Mouse (Mus musculus) embryonic facial prominence, embryonic 13.5 days (tissue): ENCODE data around the gene Olfr1330. TPM values are rescaled to one million over a fixed set of nuclear protein-coding genes. Genes with fewer than 3 reads are reported as not detected.
"Not testable (repeated sequence)": the region's sequence is repeated elsewhere in the genome, so short reads cannot be mapped to it uniquely, and the experiment has no call there.

Experiments used
- ATAC-seq: fragments of 200-750 bp; cut with Nextera tagmentation; 2 replicates; pipeline ENCODE4 v1.8.0; 2017; ENCODE audit warnings: low read depth; ENCODE audit not compliant: insufficient number of reproducible peaks, insufficient read depth, low FRiP score, low TSS enrichment
- H3K27ac ChIP-seq: fragments of 300-500 bp; sonication (generic); 2 replicates; pipeline ENCODE4 v1.5.1; 2015; ENCODE audit warnings: moderate library complexity, mild to moderate bottlenecking, inconsistent platforms
- H3K27me3 ChIP-seq: fragments of 300-500 bp; sonication (generic); 2 replicates; pipeline ENCODE4 v1.6.1; 2015; ENCODE audit warnings: mild to moderate bottlenecking, inconsistent platforms
- H3K36me3 ChIP-seq: fragments of 300-500 bp; sonication (generic); 2 replicates; pipeline ENCODE4 v1.6.1; 2015; ENCODE audit warnings: mild to moderate bottlenecking, inconsistent platforms
- H3K4me1 ChIP-seq: fragments of 300-500 bp; sonication (generic); 2 replicates; pipeline ENCODE4 v1.6.1; 2015; ENCODE audit warnings: inconsistent platforms
- H3K4me2 ChIP-seq: fragments of 300-500 bp; sonication (generic); 2 replicates; pipeline ENCODE4 v1.6.1; 2015; ENCODE audit warnings: moderate library complexity, mild to moderate bottlenecking, inconsistent platforms
- H3K4me3 ChIP-seq: fragments of 300-500 bp; sonication (generic); 2 replicates; pipeline ENCODE4 v1.5.1; 2015; ENCODE audit warnings: mild to moderate bottlenecking, inconsistent platforms
- H3K9ac ChIP-seq: fragments of 300-500 bp; sonication (generic); 2 replicates; pipeline ENCODE4 v1.6.1; 2015; ENCODE audit warnings: mild to moderate bottlenecking, inconsistent platforms
- H3K9me3 ChIP-seq: fragments of 300-500 bp; sonication (generic); 2 replicates; pipeline ENCODE4 v1.6.1; 2016; ENCODE audit warnings: inconsistent platforms
- WGBS: fragments of 180-500 bp; shearing (Covaris S2); methylation state at CpG from one replicate; pipeline ENCODE4 v1.1.7; 2015; ENCODE audit warnings: mixed read lengths; 5-methylcytosine and 5-hydroxymethylcytosine counted together
- polyA plus RNA-seq: library from polyadenylated mRNA; unstranded; fragments of >200 nt; fragmentation: Nextera tagmentation; extraction: Ambion mirVana; gene quantifications from 2 replicates; pipeline ENCODE4 v1.2.1, GENCODE M21; 2015

Olfr1330 gene
- polyA plus RNA-seq: 0.07 TPM in 1 of 2 replicates, not detected in the other

- H3K4me3 ChIP-seq: no peak within 1 kb of the TSS
- H3K27me3 ChIP-seq: no peaks in the 10 kb centered on the region
- ATAC-seq: no peak
- 76% methylated on average over 1 of the region's 1 CpGs for WGBS
- H3K4me2 ChIP-seq: no peak within 1 kb of the TSS
- no peaks in the 10 kb centered on the region for H3K9me3 ChIP-seq
- no peaks in the 10 kb centered on the region for H3K36me3 ChIP-seq
- no peak within 1 kb of the TSS for H3K27ac ChIP-seq
- no peak within 1 kb of the TSS for H3K9ac ChIP-seq
- H3K4me1 ChIP-seq: no peaks in the 10 kb centered on the region
These were observed at the start of gene Olfr1330 for GRCm38 (mm10) chr4:118888297-118888696. Olfr1330 (plus strand) TSS chr4:118888597.

GRCm38 (mm10) chr4:118861791-118862190 is 26.6 kb upstream of the Olfr1330 start:
- Histone ChIP-seq H3K4me3 (no peak overlapping the region), H3K27ac (no peak overlapping the region), H3K4me2 (no peak overlapping the region), H3K27me3 (no peaks in the 10 kb centered on the region), H3K4me1 (no peaks in the 10 kb centered on the region), H3K9me3 (no peaks in the 10 kb centered on the region), H3K9ac (no peak overlapping the region), H3K36me3 (no peaks in the 10 kb centered on the region)
- ATAC-seq: no peak
- 80% methylated on average over 1 of the region's 1 CpGs for WGBS

- H3K36me3 ChIP-seq: no peaks in the 10 kb centered on the region
- H3K4me1 ChIP-seq: no peaks in the 10 kb centered on the region
- no peak overlapping the region for H3K4me3 ChIP-seq
- no peak overlapping the region for H3K9ac ChIP-seq
- H3K27ac ChIP-seq: no peak overlapping the region
- WGBS: 39% methylated on average over 4 of the region's 4 CpGs
- H3K4me2 ChIP-seq: no peak overlapping the region
- ATAC-seq: no peak
- H3K9me3 ChIP-seq: no peaks in the 10 kb centered on the region
- H3K27me3 ChIP-seq: no peaks in the 10 kb centered on the region
These were observed 25.7 kb upstream of the Olfr1330 start for GRCm38 (mm10) chr4:118862704-118863103.

GRCm38 (mm10) chr4:118864349-118864748 is 24.0 kb upstream of the Olfr1330 start, which contains the start of gene Olfr1331:
Olfr1331 (plus strand) TSS chr4:118864649.
- H3K9me3 ChIP-seq: no peaks in the 10 kb centered on the region
- 90% methylated on average over 1 of the region's 1 CpGs for WGBS
- no peaks in the 10 kb centered on the region for H3K36me3 ChIP-seq
- no peak within 1 kb of the TSS for H3K4me2 ChIP-seq
- no peak within 1 kb of the TSS for H3K27ac ChIP-seq
- no peak within 1 kb of the TSS for H3K4me3 ChIP-seq
- H3K27me3 ChIP-seq: no peaks in the 10 kb centered on the region
- H3K4me1 ChIP-seq: no peaks in the 10 kb centered on the region
- no peak within 1 kb of the TSS for H3K9ac ChIP-seq
- ATAC-seq: no peak

GRCm38 (mm10) chr4:118867566-118867965 is 20.8 kb upstream of the Olfr1330 start:
- H3K4me1 ChIP-seq: no peaks in the 10 kb centered on the region
- H3K36me3 ChIP-seq: no peaks in the 10 kb centered on the region
- H3K9me3 ChIP-seq: no peaks in the 10 kb centered on the region
- H3K4me2 ChIP-seq: no peak overlapping the region
- H3K27ac ChIP-seq: no peak overlapping the region
- no peak for ATAC-seq
- no peaks in the 10 kb centered on the region for H3K27me3 ChIP-seq
- no peak overlapping the region for H3K4me3 ChIP-seq
- no peak overlapping the region for H3K9ac ChIP-seq

- Histone ChIP-seq H3K4me2 (no peak overlapping the region), H3K4me3 (no peak overlapping the region), H3K4me1 (no peaks in the 10 kb centered on the region), H3K27me3 (no peaks in the 10 kb centered on the region), H3K9me3 (no peaks in the 10 kb centered on the region), H3K36me3 (no peaks in the 10 kb centered on the region), H3K9ac (no peak overlapping the region), H3K27ac (no peak overlapping the region)
- WGBS: 62% methylated on average over 2 of the region's 2 CpGs
- no peak for ATAC-seq
These were observed 13.6 kb downstream of the Olfr1330 start for GRCm38 (mm10) chr4:118901981-118902380.

- H3K4me1 ChIP-seq, H3K4me3 ChIP-seq, H3K9ac ChIP-seq, H3K27ac ChIP-seq, H3K27me3 ChIP-seq, H3K9me3 ChIP-seq, ATAC-seq, H3K36me3 ChIP-seq, H3K4me2 ChIP-seq: not testable (repeated sequence)
- 55% methylated on average over 2 of the region's 2 CpGs for WGBS
These were observed 29.0 kb downstream of the Olfr1330 start, which contains the start of gene Olfr1329 for GRCm38 (mm10) chr4:118917365-118917764. Olfr1329 (minus strand) TSS chr4:118917465.

- H3K27me3 ChIP-seq: not testable (repeated sequence)
These were observed 42.9 kb downstream of the Olfr1330 start for GRCm38 (mm10) chr4:118931326-118931725.

GRCm38 (mm10) chr4:118938512-118938911 is 50.1 kb downstream of the Olfr1330 start, which contains the start of gene Olfr1328:
Olfr1328 (minus strand) TSS chr4:118938612.
- Histone ChIP-seq H3K27me3 (no peaks in the 10 kb centered on the region), H3K4me2 (no peak within 1 kb of the TSS), H3K4me3 (no peak within 1 kb of the TSS), H3K27ac (no peak within 1 kb of the TSS), H3K9me3 (no peaks in the 10 kb centered on the region), H3K4me1 (no peaks in the 10 kb centered on the region), H3K36me3 (no peaks in the 10 kb centered on the region), H3K9ac (no peak within 1 kb of the TSS)
- 76% methylated on average over 2 of the region's 2 CpGs for WGBS
- no peak for ATAC-seq

More at GRCm38 (mm10) chr4:118931326-118931725, 42.9 kb downstream of the Olfr1330 start:
- not testable (repeated sequence) for H3K36me3 ChIP-seq, H3K4me3 ChIP-seq, ATAC-seq, H3K9me3 ChIP-seq, H3K27ac ChIP-seq, H3K9ac ChIP-seq, H3K4me1 ChIP-seq, H3K4me2 ChIP-seq
- 79% methylated on average over 3 of the region's 3 CpGs for WGBS

Other genes with a start within 250 kb of the Olfr1330 start
- not detected in 2 replicates for gene Olfr62, start 229.6 kb upstream of the Olfr1330 start, polyA plus RNA-seq
- 0.19 and 0.20 TPM in 2 replicates for gene Olfr1342, start 195.8 kb upstream of the Olfr1330 start, polyA plus RNA-seq
- gene Olfr1341, start 185.1 kb upstream of the Olfr1330 start, polyA plus RNA-seq: 0.07 TPM in 1 of 2 replicates, not detected in the other
- gene Olfr1340, start 168.5 kb upstream of the Olfr1330 start, polyA plus RNA-seq: not detected in 2 replicates
- gene Olfr1339, start 156.4 kb upstream of the Olfr1330 start, polyA plus RNA-seq: not detected in 2 replicates
- 0.08 TPM in 1 of 2 replicates, not detected in the other for gene Olfr1338, start 129.9 kb upstream of the Olfr1330 start, polyA plus RNA-seq
- gene Olfr1337, start 106.0 kb upstream of the Olfr1330 start, polyA plus RNA-seq: not detected in 2 replicates
- not detected in 2 replicates for gene Olfr1335, start 78.7 kb upstream of the Olfr1330 start, polyA plus RNA-seq
- not detected in 2 replicates for gene Olfr1333, start 52.3 kb upstream of the Olfr1330 start, polyA plus RNA-seq
- not detected in 2 replicates for gene Olfr1331, start 23.9 kb upstream of the Olfr1330 start, polyA plus RNA-seq
- not detected in 2 replicates for gene Olfr1329, start 28.9 kb downstream of the Olfr1330 start, polyA plus RNA-seq
- gene Olfr1328, start 50.0 kb downstream of the Olfr1330 start, polyA plus RNA-seq: 0.06 TPM in 1 of 2 replicates, not detected in the other
- gene Lao1, start 73.0 kb downstream of the Olfr1330 start, polyA plus RNA-seq: not detected in 2 replicates
- 116 and 123 TPM in 2 replicates for gene Slc2a1, start 220.1 kb downstream of the Olfr1330 start, polyA plus RNA-seq